Comparison of ENCODE assay signal across 13 mouse cellular contexts in the genomic region with DNA sequence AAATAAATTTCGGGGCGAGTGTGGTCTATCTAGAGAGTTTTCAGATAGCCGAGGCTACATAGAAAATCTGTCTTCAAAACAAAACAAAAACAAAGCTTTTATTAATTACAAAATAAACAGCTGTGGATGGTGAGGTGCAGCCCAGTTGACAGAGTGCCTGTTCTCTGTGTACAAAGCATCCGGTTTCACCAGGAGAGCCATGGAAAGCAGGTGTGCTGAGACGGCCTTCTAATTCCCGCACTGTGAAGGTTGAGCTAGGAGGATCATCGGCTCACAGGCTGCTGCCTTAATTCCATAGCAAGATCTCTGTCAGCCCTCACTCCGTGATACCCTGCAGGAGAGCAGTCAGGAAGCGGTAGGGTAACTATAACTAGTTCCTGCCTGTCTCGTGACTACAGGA.
"Had no signal": no experiment of that assay in that cellular context is flagged by ENCODE, and none has a peak within 500 bp of the region (broad histone marks: within the 10 kb centered on the region; RNA-seq: fewer than 3 reads in every experiment).

No protein-coding gene starts in this region.

- H3K27ac ChIP-seq: left cerebral cortex, adult 2 months; limb, embryonic 10.5 days; liver, embryonic 15.5 days; macrophage; neural tube, embryonic 12.5 days had no signal

- H3K9me3 ChIP-seq: limb, embryonic 10.5 days; liver, embryonic 15.5 days; megakaryocyte, embryonic 14.5 days; neural tube, embryonic 12.5 days had no signal

- ATAC-seq: lung, postnatal 0 days had no signal

- H3K4me2 ChIP-seq: liver, embryonic 11.5 days; liver, embryonic 15.5 days; neural tube, embryonic 12.5 days had no signal

- DNase-seq: lung, adult 2 months; midbrain, embryonic 14.5 days; right cerebral cortex, adult 18-20 months; right cerebral cortex, postnatal 25 days; thymus, postnatal 4 days had no signal

- H3K27me3 ChIP-seq: liver, embryonic 15.5 days; megakaryocyte, embryonic 14.5 days; neural tube, embryonic 12.5 days had no signal

- H3K4me1 ChIP-seq: limb, embryonic 10.5 days; liver, embryonic 15.5 days; neural tube, embryonic 12.5 days had no signal

- H3K9ac ChIP-seq: liver, embryonic 15.5 days; neural tube, embryonic 12.5 days had no signal

- H3K4me3 ChIP-seq: left cerebral cortex, adult 2 months; limb, embryonic 10.5 days; liver, embryonic 15.5 days; megakaryocyte, embryonic 14.5 days; neural tube, embryonic 12.5 days had no signal
